In genomic region chr17:25796211-25796771, GRCm38 (mm10) we compare ENCODE assay signal across 7 mouse cellular contexts. TPM values are rescaled to one million over a fixed set of nuclear protein-coding genes. Genes with fewer than 3 reads are reported as not detected.
DNase-seq lines count a peak whose midpoint lies in the region; ATAC-seq and TF ChIP-seq lines count a peak whose summit lies in the region.

No protein-coding gene starts in this region.

- H3K9ac ChIP-seq in CH12.LX (ENCODE audit: insufficient read depth, low read depth): peak overlapping the region; percentile 81
- peak overlapping the region; percentile 75 for H3K9ac ChIP-seq in forebrain, embryonic 13.5 days
- H3K9ac ChIP-seq in hindbrain, embryonic 14.5 days: peak overlapping the region; percentile 47
- H3K9ac ChIP-seq in liver, embryonic 16.5 days (ENCODE audit: low read depth, low read length): peak overlapping the region; percentile 74

- peak; percentile 28 for DNase-seq in 416B (ENCODE audit: low read depth)
- no peak for DNase-seq in CH12.LX (ENCODE audit: extremely low read depth)
- DNase-seq in hindbrain, embryonic 14.5 days (ENCODE audit: low spot score): no peak
- no peak for DNase-seq in yolk sac, embryonic 10.5 days (ENCODE audit: low spot score)

- no peak overlapping the region for H3K27ac ChIP-seq in CH12.LX (ENCODE audit: insufficient read depth, low read depth)
- H3K27ac ChIP-seq in forebrain, embryonic 13.5 days: peak overlapping the region; percentile 68
- peak overlapping the region; percentile 62 for H3K27ac ChIP-seq in hindbrain, embryonic 14.5 days
- no peak overlapping the region for H3K27ac ChIP-seq in liver, embryonic 16.5 days (ENCODE audit: low read length)

- peaks cover 22% of the 10 kb centered on the region for H3K27me3 ChIP-seq in CH12.LX (replicated peaks)
- H3K27me3 ChIP-seq in forebrain, embryonic 13.5 days: no peaks in the 10 kb centered on the region
- no peaks in the 10 kb centered on the region for H3K27me3 ChIP-seq in hindbrain, embryonic 14.5 days (ENCODE audit: control insufficient read depth, insufficient read depth, low read length)
- H3K27me3 ChIP-seq in liver, embryonic 16.5 days (ENCODE audit: control insufficient read depth, insufficient read depth, low read depth, low read length): peaks cover 2% of the 10 kb centered on the region; the same call in 1 of the 2 replicates

- H3K9me3 ChIP-seq in CH12.LX (replicated peaks; ENCODE audit: low read length): peaks cover 2% of the 10 kb centered on the region
- no peaks in the 10 kb centered on the region for H3K9me3 ChIP-seq in forebrain, embryonic 13.5 days (replicated peaks)
- H3K9me3 ChIP-seq in hindbrain, embryonic 14.5 days (ENCODE audit: control insufficient read depth, low read length): no peaks in the 10 kb centered on the region
- no peaks in the 10 kb centered on the region for H3K9me3 ChIP-seq in liver, embryonic 16.5 days (replicated peaks; ENCODE audit: control insufficient read depth, low read length)

- ATAC-seq in forebrain, embryonic 13.5 days: no peak
- ATAC-seq in hindbrain, embryonic 14.5 days (ENCODE audit: low FRiP score): no peak
- 0 out of 2 replicates have a peak, but pooled peaks have one; percentile 7 for ATAC-seq in liver, embryonic 16.5 days (ENCODE audit: low read depth)
- ATAC-seq in cerebellum, adult (ENCODE audit: insufficient number of reproducible peaks, low FRiP score, low TSS enrichment): no peak

- peaks cover 0 to 8% of the 10 kb centered on the region in 2 experiments for H3K36me3 ChIP-seq in CH12.LX (replicated peaks in 1 of 2; ENCODE audit: control insufficient read depth in 1 of 2, insufficient read depth in 1 of 2, low read length in 1 of 2)
- no peaks in the 10 kb centered on the region for H3K36me3 ChIP-seq in forebrain, embryonic 13.5 days (ENCODE audit: poor library complexity, severe bottlenecking)
- no peaks in the 10 kb centered on the region for H3K36me3 ChIP-seq in hindbrain, embryonic 14.5 days (replicated peaks; ENCODE audit: control insufficient read depth, insufficient read depth)
- no peaks in the 10 kb centered on the region for H3K36me3 ChIP-seq in liver, embryonic 16.5 days (ENCODE audit: control insufficient read depth, insufficient read depth)

- H3K79me2 ChIP-seq in CH12.LX (replicated peaks; ENCODE audit: control insufficient read depth, extremely low read depth, insufficient read depth, poor library complexity, severe bottlenecking): no peaks in the 10 kb centered on the region

- peak overlapping the region; percentile 75 for H3K4me2 ChIP-seq in CH12.LX (ENCODE audit: insufficient read depth, low read depth, poor library complexity, severe bottlenecking)
- peak overlapping the region; percentile 94 for H3K4me2 ChIP-seq in forebrain, embryonic 13.5 days
- peak overlapping the region; percentile 70 for H3K4me2 ChIP-seq in hindbrain, embryonic 14.5 days (replicated peaks)
- H3K4me2 ChIP-seq in liver, embryonic 16.5 days (ENCODE audit: low read depth, low read length): peak overlapping the region; percentile 94

- 1% methylated on average over 37 of the region's 37 CpGs for WGBS in forebrain, embryonic 13.5 days
- WGBS in hindbrain, embryonic 14.5 days: under 1% methylated on average over 36 of the region's 37 CpGs
- 1% methylated on average over 37 of the region's 37 CpGs for WGBS in liver, embryonic 16.5 days (ENCODE audit: insufficient replicate concordance)

- peak overlapping the region; percentile 64 to 78 (median 67) for H3K4me3 ChIP-seq in CH12.LX (replicated peaks in 1 of 3; ENCODE audit: low read depth in 2 of 3, low read length in 2 of 3, poor library complexity in 1 of 3)
- H3K4me3 ChIP-seq in forebrain, embryonic 13.5 days: peak overlapping the region; percentile 74
- H3K4me3 ChIP-seq in hindbrain, embryonic 14.5 days (replicated peaks; ENCODE audit: low read length): peak overlapping the region; percentile 49
- H3K4me3 ChIP-seq in liver, embryonic 16.5 days (ENCODE audit: low read depth, low read length): peak overlapping the region; percentile 86

- peaks cover 14 to 25% of the 10 kb centered on the region in 2 experiments for H3K4me1 ChIP-seq in CH12.LX (ENCODE audit: control insufficient read depth in 1 of 2, insufficient read depth in 2 of 2)
- H3K4me1 ChIP-seq in forebrain, embryonic 13.5 days: peaks cover 61% of the 10 kb centered on the region
- peaks cover 24% of the 10 kb centered on the region for H3K4me1 ChIP-seq in hindbrain, embryonic 14.5 days (replicated peaks; ENCODE audit: control insufficient read depth, insufficient read depth, low read length)
- peaks cover 32% of the 10 kb centered on the region for H3K4me1 ChIP-seq in liver, embryonic 16.5 days (ENCODE audit: control insufficient read depth, low read depth, low read length)

- in situ Hi-C loops in CH12.LX (cut with MboI; ENCODE audit: low pct_ligation_motif_present, low pct_unique_long_range_greater_than_20kb, low sequenced_read_pairs): loop anchor here (10.0 kb wide), 1 partner anchor 61 kb away; the partner anchor contains the start of gene Mslnl

- TF ChIP-seq CTCF in CH12.LX (conservative IDR thresholded peaks at IDR 0.05 in 1 of 2, IDR thresholded peaks at IDR 0.05 in 1 of 2; ENCODE audit: low read depth in 2 of 2, low read length in 2 of 2): no peak

- dilution Hi-C loops in CH12.LX (cut with MboI; ENCODE audit: extremely low pct_ligation_motif_present, extremely low pct_unique_long_range_greater_than_20kb, low sequenced_read_pairs): no loop called here

- TF ChIP-seq EP300 in CH12.LX (IDR thresholded peaks at IDR 0.05; ENCODE audit: low read length): no peak

- no peak for TF ChIP-seq POLR2A in CH12.LX (IDR thresholded peaks at IDR 0.05; ENCODE audit: low read depth, low read length)

- TF ChIP-seq RAD21 in CH12.LX (IDR thresholded peaks at IDR 0.05; ENCODE audit: low read depth, low read length): no peak

TF ChIP-seq in CH12.LX, 34 proteins besides CTCF, POLR2A, EP300 and RAD21:
- TF ChIP-seq JUND (conservative IDR thresholded peaks at IDR 0.05; ENCODE audit: low read depth, low read length): no peak
- no peak for TF ChIP-seq IRF4 (IDR thresholded peaks at IDR 0.05; ENCODE audit: low read depth, low read length)

RNA-seq across cellular contexts. Expression of gene Metrn, which starts 0.6 kb away (rescaled TPM):
- total RNA-seq in CH12.LX (2012; rRNA removed): 49.8 and 50.1 TPM in 2 replicates
- 18.1 and 23.7 TPM in 2 replicates for total RNA-seq in CH12.LX (2014; rRNA removed)
- polyA plus RNA-seq in CH12.LX (2012; ENCODE audit: insufficient read length, low read depth): 16.9 and 17.7 TPM in 2 replicates
- 43.7 and 53.7 TPM in 2 replicates for polyA plus RNA-seq in forebrain, embryonic 13.5 days (2015; fragmentation: Nextera tagmentation; extraction: Ambion mirVana)
- 11.8 and 15.1 TPM in 2 replicates for polyA plus RNA-seq in hindbrain, embryonic 14.5 days (2014; fragmentation: Nextera tagmentation; extraction: Ambion mirVana)
- polyA plus RNA-seq in liver, embryonic 16.5 days (2015; fragmentation: Nextera tagmentation; extraction: Ambion mirVana): 11.8 and 12.1 TPM in 2 replicates

RNA-seq across cellular contexts. Expression of gene AC134908.4, which starts 0.8 kb away (rescaled TPM):
- total RNA-seq in CH12.LX (2012; rRNA removed): not detected in 2 replicates
- total RNA-seq in CH12.LX (2014; rRNA removed): not detected in 2 replicates
- polyA plus RNA-seq in CH12.LX (2012; ENCODE audit: insufficient read length, low read depth): not detected in 2 replicates
- 1.8 TPM in 1 of 2 replicates, not detected in the other for polyA plus RNA-seq in forebrain, embryonic 13.5 days (2015; fragmentation: Nextera tagmentation; extraction: Ambion mirVana)
- not detected in 2 replicates for polyA plus RNA-seq in hindbrain, embryonic 14.5 days (2014; fragmentation: Nextera tagmentation; extraction: Ambion mirVana)
- polyA plus RNA-seq in liver, embryonic 16.5 days (2015; fragmentation: Nextera tagmentation; extraction: Ambion mirVana): not detected in 2 replicates

RNA-seq across cellular contexts. Expression of gene Fam173a, which starts 3.6 kb away (rescaled TPM):
- total RNA-seq in CH12.LX (2012; rRNA removed) (55.0 and 68.3 TPM in 2 replicates), CH12.LX (2014; rRNA removed) (21.9 and 25.5 TPM in 2 replicates)
- polyA plus RNA-seq in CH12.LX (2012; ENCODE audit: insufficient read length, low read depth): 25.5 and 27.8 TPM in 2 replicates
- polyA plus RNA-seq in forebrain, embryonic 13.5 days (2015; fragmentation: Nextera tagmentation; extraction: Ambion mirVana): 75.5 and 84.8 TPM in 2 replicates
- polyA plus RNA-seq in hindbrain, embryonic 14.5 days (2014; fragmentation: Nextera tagmentation; extraction: Ambion mirVana): 77.6 and 91.6 TPM in 2 replicates
- 54.1 and 57.1 TPM in 2 replicates for polyA plus RNA-seq in liver, embryonic 16.5 days (2015; fragmentation: Nextera tagmentation; extraction: Ambion mirVana)

RNA-seq across cellular contexts. Expression of gene Ccdc78, which starts 9.9 kb away (rescaled TPM):
- 0.13 and 0.25 TPM in 2 replicates for total RNA-seq in CH12.LX (2012; rRNA removed)
- total RNA-seq in CH12.LX (2014; rRNA removed): 0.13 TPM in 1 of 2 replicates, not detected in the other
- polyA plus RNA-seq in CH12.LX (2012; ENCODE audit: insufficient read length, low read depth): 0.40 and 0.49 TPM in 2 replicates
- polyA plus RNA-seq in forebrain, embryonic 13.5 days (2015; fragmentation: Nextera tagmentation; extraction: Ambion mirVana): 0.21 and 0.23 TPM in 2 replicates
- polyA plus RNA-seq in hindbrain, embryonic 14.5 days (2014; fragmentation: Nextera tagmentation; extraction: Ambion mirVana): 0.41 TPM in 1 of 2 replicates, not detected in the other
- polyA plus RNA-seq in liver, embryonic 16.5 days (2015; fragmentation: Nextera tagmentation; extraction: Ambion mirVana): 0.04 and 0.07 TPM in 2 replicates

RNA-seq across cellular contexts. Expression of gene Haghl, which starts 10.8 kb away (rescaled TPM):
- total RNA-seq in CH12.LX (2012; rRNA removed) (14.5 and 16.0 TPM in 2 replicates), CH12.LX (2014; rRNA removed) (7.3 and 7.4 TPM in 2 replicates)
- polyA plus RNA-seq in CH12.LX (2012; ENCODE audit: insufficient read length, low read depth): 7.4 and 7.8 TPM in 2 replicates
- 108 and 127 TPM in 2 replicates for polyA plus RNA-seq in forebrain, embryonic 13.5 days (2015; fragmentation: Nextera tagmentation; extraction: Ambion mirVana)
- polyA plus RNA-seq in hindbrain, embryonic 14.5 days (2014; fragmentation: Nextera tagmentation; extraction: Ambion mirVana): 116 and 138 TPM in 2 replicates
- 6.9 and 7.0 TPM in 2 replicates for polyA plus RNA-seq in liver, embryonic 16.5 days (2015; fragmentation: Nextera tagmentation; extraction: Ambion mirVana)

Comparison
In these comparisons a context has a peak if more than half of its experiments do, and no peak if none do; other contexts are left out.
1. H3K27ac ChIP-seq: peak in forebrain, embryonic 13.5 days (single experiment) and hindbrain, embryonic 14.5 days (single experiment); none in CH12.LX (single experiment) and liver, embryonic 16.5 days (single experiment).
2. Peak in every context shown above with its lines, with median percentiles within 50 percentile points of each other: H3K4me2 ChIP-seq, H3K4me3 ChIP-seq and H3K9ac ChIP-seq.